Mouse (Mus musculus) embryonic fibroblast, embryonic 13.5 days (primary cell): ENCODE measurements around the gene Ckap4. TPM values are rescaled to one million over a fixed set of nuclear protein-coding genes. Genes with fewer than 3 reads are reported as not detected.
"Not testable (repeated sequence)": the region's sequence is repeated elsewhere in the genome, so short reads cannot be mapped to it uniquely, and the experiment has no call there.

Experiments
- H3K27ac ChIP-seq: 2 replicates; pipeline ENCODE4 v1.5.1; 2012; ENCODE audit warnings: low read length, control low read depth, inconsistent platforms; ENCODE audit not compliant: insufficient read depth
- H3K4me1 ChIP-seq: 2 replicates; pipeline ENCODE4 v1.6.1; 2011; ENCODE audit warnings: low read length; ENCODE audit not compliant: control insufficient read depth, insufficient read depth
- H3K4me3 ChIP-seq: 2 replicates; pipeline ENCODE4 v1.5.1; 2011; ENCODE audit warnings: mild to moderate bottlenecking, control low read depth, low read length; ENCODE audit not compliant: insufficient read depth
- CTCF ChIP-seq: IDR thresholded peaks from 2 replicates; pipeline ENCODE4 v1.5.1; 2011; ENCODE audit warnings: mild to moderate bottlenecking, control low read depth, low read length, moderate library complexity, borderline replicate concordance; ENCODE audit not compliant: insufficient read depth
- POLR2A ChIP-seq: IDR thresholded peaks from 2 replicates; pipeline ENCODE4 v1.6.1; 2011; ENCODE audit warnings: low read depth, mild to moderate bottlenecking, control low read depth, low read length, moderate library complexity
- polyA plus RNA-seq: library from polyadenylated mRNA; stranded (reverse); fragments of >200 nt; gene quantifications from 2 replicates; pipeline ENCODE4 v1.2.4, GENCODE M21; 2011; ENCODE audit warnings: low read depth; ENCODE audit not compliant: missing spikeins, insufficient read length

The Ckap4 gene
- polyA plus RNA-seq, 1 experiment: 280 TPM

DNA sequence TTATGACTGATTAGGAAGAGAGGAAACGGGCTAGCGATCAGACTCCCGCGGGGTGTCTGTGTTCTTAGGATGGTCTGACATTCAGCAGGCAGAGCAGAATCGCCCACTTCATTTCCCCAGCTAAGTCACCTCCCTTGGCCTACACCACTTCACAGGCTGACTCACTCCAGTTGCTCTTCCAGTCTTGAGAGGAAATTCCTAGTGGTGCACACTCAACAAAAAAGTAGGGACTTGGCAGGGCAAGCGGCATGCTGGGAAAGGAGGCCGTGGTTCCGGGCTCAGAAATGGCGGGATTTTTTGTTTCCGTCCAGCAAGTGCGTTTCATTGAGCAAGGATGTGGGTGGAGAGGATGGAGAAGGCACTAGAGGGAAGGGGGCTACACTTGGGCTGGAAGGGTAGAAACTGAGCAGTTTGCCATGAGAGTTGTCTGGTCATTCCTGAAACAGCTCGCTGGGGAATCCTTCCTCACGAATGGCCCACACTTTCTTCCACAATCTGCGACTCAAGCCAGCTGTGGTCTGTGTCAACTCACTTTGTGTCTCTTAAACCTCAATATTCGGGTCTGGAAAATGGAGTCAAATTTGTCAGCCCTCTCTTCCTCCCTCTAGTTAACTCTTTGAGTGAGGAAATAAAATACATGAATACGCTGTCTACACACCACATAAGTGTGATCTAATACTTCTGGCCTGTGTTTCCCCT, 1.5 kb downstream of the Ckap4 start:
- peak overlapping the region; percentile 97 for H3K4me3 ChIP-seq
- peaks cover 16% of the 10 kb centered on the region; the same call in 1 of the 2 replicates for H3K4me1 ChIP-seq
- H3K27ac ChIP-seq: peak overlapping the region; percentile 94
- TF ChIP-seq POLR2A: no peak; the same call in 1 of the 2 replicates
- no peak for TF ChIP-seq CTCF

DNA sequence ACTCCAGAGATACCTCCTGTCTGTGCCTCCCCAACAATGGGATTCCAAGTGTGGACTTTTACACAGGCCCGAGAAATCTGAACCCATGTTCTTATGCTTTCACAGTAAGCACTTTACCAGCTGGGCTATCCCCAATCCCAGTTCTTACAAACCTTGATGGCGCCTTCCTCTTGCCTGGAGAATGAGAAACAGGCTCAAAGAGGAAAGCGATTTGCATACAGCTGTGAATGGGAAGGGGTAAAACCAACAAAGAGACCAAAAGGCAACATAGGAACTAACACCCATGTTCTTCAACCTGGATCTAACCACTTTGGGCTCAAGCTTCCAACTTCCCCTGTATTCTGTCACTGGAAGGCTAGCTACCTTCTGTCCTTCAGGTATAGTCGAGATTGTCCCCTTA, 2.3 kb downstream of the Ckap4 start:
- peak overlapping the region; percentile 97 for H3K4me3 ChIP-seq
- no peak for TF ChIP-seq POLR2A
- TF ChIP-seq CTCF: no peak
- no peak overlapping the region for H3K27ac ChIP-seq
- peaks cover 16% of the 10 kb centered on the region; the same call in 1 of the 2 replicates for H3K4me1 ChIP-seq

DNA sequence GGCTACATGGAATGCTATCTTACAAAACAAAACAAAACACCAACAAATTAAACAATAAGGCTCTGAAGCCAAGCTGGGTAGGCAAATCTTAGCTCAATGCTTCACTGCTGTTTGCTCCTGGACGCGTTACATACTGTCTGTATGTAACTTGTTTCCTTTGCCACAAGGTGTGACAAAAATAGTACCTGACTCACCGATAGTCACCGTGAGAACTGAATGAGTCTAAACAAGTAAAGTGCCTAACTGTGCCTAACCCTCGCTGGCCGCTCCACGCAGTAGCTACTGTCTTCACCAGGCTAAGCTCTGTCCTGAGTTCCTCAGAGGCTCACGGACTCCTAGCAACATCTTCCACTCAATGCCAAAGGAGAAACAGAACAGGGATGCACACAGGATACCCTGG, 3.5 kb downstream of the Ckap4 start:
- Histone ChIP-seq H3K27ac (no peak overlapping the region), H3K4me1 (peaks cover 16% of the 10 kb centered on the region; the same call in 1 of the 2 replicates), H3K4me3 (peak overlapping the region; percentile 97; the same call in 1 of the 2 replicates)
- TF ChIP-seq CTCF (no peak), POLR2A (no peak)

DNA sequence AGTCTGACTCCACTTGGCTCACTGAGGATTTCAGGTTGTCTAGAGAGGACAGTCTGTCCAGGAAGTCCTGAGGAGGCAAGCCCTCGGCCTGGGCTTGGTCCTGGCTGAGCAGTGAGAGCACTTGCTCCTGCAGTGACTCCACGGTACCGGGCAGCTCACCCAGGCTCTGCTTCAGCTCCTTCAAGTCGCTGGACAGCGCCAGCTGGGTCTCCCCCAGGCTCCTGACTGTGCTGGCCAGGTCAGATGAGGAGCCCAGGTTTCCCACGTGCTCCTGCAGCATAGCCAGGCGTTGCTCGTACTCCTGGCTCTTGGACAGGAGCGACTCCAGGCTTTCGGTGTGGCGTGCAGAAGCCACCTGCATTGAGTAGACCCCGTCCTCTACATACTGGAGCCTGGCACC, 6.2 kb downstream of the Ckap4 start:
- TF ChIP-seq POLR2A (no peak), CTCF (no peak)
- no peak overlapping the region for H3K27ac ChIP-seq
- H3K4me3 ChIP-seq: no peak overlapping the region
- peaks cover 16% of the 10 kb centered on the region; the same call in 1 of the 2 replicates for H3K4me1 ChIP-seq

DNA sequence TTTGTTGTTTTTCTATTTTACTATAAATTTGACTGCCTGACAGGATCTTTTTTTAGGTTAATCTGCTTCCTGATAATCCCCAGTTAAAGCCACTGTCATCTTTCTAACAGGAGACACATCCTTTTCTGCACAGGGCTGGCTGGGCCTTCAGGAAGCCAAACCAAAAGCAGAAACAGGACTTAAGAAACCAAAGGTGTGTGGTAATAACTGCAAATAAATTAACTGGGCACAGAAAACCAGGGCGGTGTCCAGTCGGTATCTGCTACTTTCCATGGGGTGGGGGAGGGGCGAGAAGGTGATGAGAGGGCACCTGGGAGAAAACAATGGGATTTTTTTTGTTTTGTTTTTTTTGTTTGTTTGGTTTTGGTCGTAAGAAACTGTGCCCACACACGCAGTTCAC, 6.8 kb downstream of the Ckap4 start:
- Histone ChIP-seq H3K27ac (no peak overlapping the region), H3K4me3 (no peak overlapping the region), H3K4me1 (peaks cover 16% of the 10 kb centered on the region; the same call in 1 of the 2 replicates)
- TF ChIP-seq POLR2A (no peak), CTCF (no peak)

DNA sequence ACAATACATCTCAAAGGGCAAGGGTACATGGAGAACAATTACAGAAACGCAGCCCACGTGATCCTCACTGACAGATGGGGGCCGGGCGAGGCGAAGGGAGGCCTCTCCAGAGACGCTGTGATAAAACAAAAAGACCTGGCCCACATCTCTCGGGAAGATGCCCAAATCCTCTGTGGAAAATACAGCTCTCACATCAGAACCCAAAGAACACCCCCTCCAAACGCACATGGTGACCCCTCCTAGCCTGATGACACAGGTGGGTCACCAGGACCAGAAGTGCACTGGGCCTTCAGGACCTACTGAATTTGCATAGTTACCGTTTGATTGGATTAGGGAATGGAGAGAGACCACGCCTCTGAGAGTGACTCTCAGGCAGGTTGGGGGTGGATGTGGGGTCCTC, 7.4 kb downstream of the Ckap4 start:
- no peak for TF ChIP-seq CTCF
- TF ChIP-seq POLR2A: no peak
- Histone ChIP-seq H3K4me1 (peaks cover 13% of the 10 kb centered on the region; the same call in 1 of the 2 replicates), H3K4me3 (no peak overlapping the region)

DNA sequence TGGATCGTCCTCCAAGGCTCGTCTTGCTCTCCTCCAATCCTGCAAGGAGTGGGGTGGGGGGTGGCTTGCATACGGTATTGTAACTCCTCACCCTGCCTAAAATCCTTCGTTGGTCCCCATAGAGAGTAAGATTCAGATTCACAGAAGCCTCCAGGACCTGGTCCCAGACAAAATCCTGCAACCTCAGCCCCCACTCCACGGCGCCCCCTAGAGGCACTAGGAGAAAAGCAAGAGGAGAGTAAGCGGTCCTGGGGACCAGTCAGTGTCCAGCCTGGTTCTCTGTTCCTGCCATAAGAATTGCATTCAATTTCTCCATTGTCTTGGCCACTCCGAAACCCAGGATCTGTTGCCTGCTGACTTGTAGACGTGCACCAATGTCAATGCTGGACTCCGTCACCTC, 10.2 kb downstream of the Ckap4 start:
- no peak for TF ChIP-seq CTCF
- no peak for TF ChIP-seq POLR2A
- Histone ChIP-seq H3K27ac (no peak overlapping the region), H3K4me3 (no peak overlapping the region), H3K4me1 (no peaks in the 10 kb centered on the region)

More for the DNA sequence above, 7.4 kb downstream of the Ckap4 start:
- H3K27ac ChIP-seq: no peak overlapping the region

DNA sequence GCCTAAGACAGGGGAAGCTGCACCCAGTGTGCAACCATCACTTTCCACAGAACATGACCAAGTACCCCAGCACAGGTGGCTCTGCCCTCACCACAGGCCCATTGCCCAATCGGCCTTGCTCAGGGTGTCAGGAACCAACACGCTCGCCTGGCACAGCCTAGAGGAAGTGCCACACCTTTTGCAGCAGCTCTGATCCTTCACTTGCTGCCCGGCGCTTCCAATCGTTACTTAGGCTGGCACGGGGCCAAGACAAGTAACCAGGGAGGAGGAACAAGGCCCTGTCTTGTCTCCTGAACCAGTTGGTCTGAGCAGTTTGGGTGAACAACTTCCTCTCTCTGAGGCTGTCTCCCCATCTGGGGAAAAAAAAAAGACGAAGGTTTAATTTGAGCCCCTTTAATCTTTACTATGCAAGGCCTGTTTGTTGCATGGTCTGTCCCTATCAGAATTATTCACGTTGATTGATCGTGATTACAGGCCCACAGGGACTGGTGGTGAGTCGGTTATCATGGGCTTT, 17.4 kb downstream of the Ckap4 start:
- TF ChIP-seq CTCF (no peak), POLR2A (no peak)
- no peaks in the 10 kb centered on the region for H3K4me1 ChIP-seq
- H3K4me3 ChIP-seq: no peak overlapping the region
- no peak overlapping the region for H3K27ac ChIP-seq

DNA sequence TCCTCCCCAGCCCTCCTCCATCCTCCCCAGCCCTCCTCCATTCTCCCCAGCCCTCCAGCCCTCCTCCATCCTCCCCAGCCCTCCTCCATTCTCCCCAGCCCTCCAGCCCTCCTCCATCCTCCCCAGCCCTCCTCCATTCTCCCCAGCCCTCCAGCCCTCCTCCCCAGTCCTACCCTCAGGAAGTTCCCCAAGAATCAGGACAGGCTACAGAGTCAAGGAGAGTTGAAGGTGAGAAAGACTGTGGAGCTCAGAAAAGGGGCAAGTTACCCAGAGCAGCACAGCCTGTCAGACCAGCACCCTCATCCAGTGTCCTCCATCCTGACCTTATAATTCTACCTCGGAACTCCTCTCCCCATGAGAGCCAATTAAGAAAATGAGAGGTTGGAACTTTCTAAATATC, 17.9 kb downstream of the Ckap4 start:
- H3K27ac ChIP-seq, H3K4me3 ChIP-seq, H3K4me1 ChIP-seq: not testable (repeated sequence)

DNA sequence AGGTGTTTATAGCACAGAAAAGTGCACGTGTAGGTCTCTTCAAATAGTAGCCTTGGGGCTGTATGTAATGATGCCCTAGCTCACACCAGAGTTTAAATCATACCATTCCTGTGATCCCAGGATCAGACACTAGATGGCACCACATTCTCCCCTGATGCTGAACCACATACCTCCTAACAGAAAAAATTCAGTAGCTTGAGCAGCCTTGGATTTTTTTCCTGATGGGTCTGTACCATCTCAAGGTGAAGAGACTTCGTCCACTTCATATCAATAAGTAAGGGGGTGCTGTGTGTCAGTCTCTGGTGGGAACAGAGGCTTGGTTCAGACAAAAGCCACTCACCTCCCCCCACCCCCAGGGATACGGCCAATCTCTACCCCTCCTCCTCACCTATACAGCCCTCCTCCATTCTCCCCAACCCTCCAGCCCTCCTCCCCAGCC, 18.3 kb downstream of the Ckap4 start:
- Histone ChIP-seq H3K4me1 (no peaks in the 10 kb centered on the region), H3K4me3 (no peak overlapping the region), H3K27ac (no peak overlapping the region)
- no peak for TF ChIP-seq POLR2A
- no peak for TF ChIP-seq CTCF
